In the genomic region with DNA sequence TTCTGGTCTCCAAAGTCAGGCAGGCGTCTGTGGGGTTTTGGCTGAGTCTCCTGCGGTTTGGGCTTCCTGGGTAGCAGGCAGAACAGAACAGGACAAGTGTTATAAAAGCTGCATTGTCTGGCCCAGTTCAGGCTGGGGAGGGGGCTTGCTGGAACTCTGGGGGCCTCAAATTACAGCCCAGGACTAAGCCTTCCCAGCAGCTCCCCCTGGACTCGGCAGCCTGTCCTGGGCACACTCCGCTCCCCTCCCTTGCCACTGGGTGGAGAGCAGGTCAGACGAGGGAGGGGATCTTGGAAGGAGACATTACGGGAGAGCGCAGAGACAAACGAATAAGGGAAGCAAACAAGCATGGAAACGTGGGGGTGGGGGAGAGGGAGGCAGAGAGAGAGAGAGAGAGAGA, we compare ENCODE assay signal across 9 mouse cellular contexts. TPM values are rescaled to one million over a fixed set of nuclear protein-coding genes. Genes with fewer than 3 reads are reported as not detected.
DNase-seq lines count a peak whose midpoint lies in the region; ATAC-seq lines count a peak whose summit lies in the region.
"Had no signal": no experiment of that assay in that cellular context is flagged by ENCODE, and none has a peak within 500 bp of the region (broad histone marks: within the 10 kb centered on the region; RNA-seq: fewer than 3 reads in every experiment).

No protein-coding gene starts in this region.

- peaks cover 51% of the 10 kb centered on the region for H3K4me1 ChIP-seq in lung, embryonic 15.5 days
- H3K4me1 ChIP-seq in forebrain, embryonic 14.5 days (ENCODE audit: control insufficient read depth, insufficient read depth, low read length): peaks cover 2% of the 10 kb centered on the region; the same call in 1 of the 2 replicates
- peaks cover 62% of the 10 kb centered on the region for H3K4me1 ChIP-seq in limb, embryonic 10.5 days
- peaks cover 25% of the 10 kb centered on the region; the same call in 1 of the 2 replicates for H3K4me1 ChIP-seq in stomach, embryonic 14.5 days (ENCODE audit: control insufficient read depth, insufficient read depth, low read length)

- peak overlapping the region; percentile 67; the same call in 1 of the 2 replicates for H3K9ac ChIP-seq in lung, embryonic 15.5 days
- no peak overlapping the region for H3K9ac ChIP-seq in forebrain, embryonic 14.5 days (ENCODE audit: low read length)
- 0 out of 2 replicates have a peak overlapping the region, but pooled peaks have one; percentile 73 for H3K9ac ChIP-seq in stomach, embryonic 14.5 days (replicated peaks; ENCODE audit: low read depth, low read length)

- H3K4me3 ChIP-seq in lung, embryonic 15.5 days: peak overlapping the region; percentile 76
- no peak overlapping the region for H3K4me3 ChIP-seq in forebrain, embryonic 14.5 days (ENCODE audit: low read depth, low read length)
- peak overlapping the region; percentile 71 for H3K4me3 ChIP-seq in limb, embryonic 10.5 days
- H3K4me3 ChIP-seq in stomach, embryonic 14.5 days (ENCODE audit: low read depth, low read length): peak overlapping the region; percentile 85

- no peak for DNase-seq in lung, postnatal 25 days (ENCODE audit: low spot score)
- no peak for DNase-seq in forebrain, embryonic 14.5 days (ENCODE audit: low spot score)
- peak; percentile 67 for DNase-seq in limb, embryonic 10.5 days (ENCODE audit: low spot score)
- DNase-seq in gastrocnemius, postnatal 14 days: no peak
- DNase-seq: thymus, adult 18-20 months had no signal

- H3K36me3 ChIP-seq in lung, embryonic 15.5 days: peaks cover 26% of the 10 kb centered on the region
- no peaks in the 10 kb centered on the region for H3K36me3 ChIP-seq in forebrain, embryonic 14.5 days (ENCODE audit: control insufficient read depth, insufficient read depth, low read length)
- peaks cover 38% of the 10 kb centered on the region for H3K36me3 ChIP-seq in limb, embryonic 10.5 days
- peaks cover 7% of the 10 kb centered on the region for H3K36me3 ChIP-seq in stomach, embryonic 14.5 days (ENCODE audit: control insufficient read depth, insufficient read depth, low read length)

- peak overlapping the region; percentile 94 for H3K27ac ChIP-seq in lung, embryonic 15.5 days
- no peak overlapping the region for H3K27ac ChIP-seq in forebrain, embryonic 14.5 days (ENCODE audit: low read depth, low read length)
- peak overlapping the region; percentile 90 for H3K27ac ChIP-seq in limb, embryonic 10.5 days
- H3K27ac ChIP-seq in stomach, embryonic 14.5 days (ENCODE audit: low read length): no peak overlapping the region

- no peak for ATAC-seq in lung, embryonic 15.5 days (ENCODE audit: borderline replicate concordance, extremely low read depth, low FRiP score, low TSS enrichment)
- ATAC-seq in forebrain, embryonic 14.5 days: no peak
- no peak for ATAC-seq in stomach, embryonic 14.5 days (ENCODE audit: insufficient number of reproducible peaks, insufficient read depth, low FRiP score, low read depth)
- no peak for ATAC-seq in erythroblast, adult 5-6 weeks (replicated peaks; ENCODE audit: low FRiP score, poor library complexity, severe bottlenecking)
- ATAC-seq: Patski had no signal

- H3K9me3 ChIP-seq in lung, embryonic 15.5 days: no peaks in the 10 kb centered on the region
- no peaks in the 10 kb centered on the region for H3K9me3 ChIP-seq in forebrain, embryonic 14.5 days (replicated peaks; ENCODE audit: control insufficient read depth, low read length)
- H3K9me3 ChIP-seq in limb, embryonic 10.5 days (replicated peaks): no peaks in the 10 kb centered on the region
- no peaks in the 10 kb centered on the region for H3K9me3 ChIP-seq in stomach, embryonic 14.5 days (ENCODE audit: control insufficient read depth, low read depth, low read length)

- no peaks in the 10 kb centered on the region for H3K27me3 ChIP-seq in lung, embryonic 15.5 days
- peaks cover 33% of the 10 kb centered on the region for H3K27me3 ChIP-seq in forebrain, embryonic 14.5 days (replicated peaks; ENCODE audit: control insufficient read depth, insufficient read depth, low read length)
- peaks cover 27% of the 10 kb centered on the region for H3K27me3 ChIP-seq in limb, embryonic 10.5 days (ENCODE audit: low read depth, poor library complexity, severe bottlenecking)
- H3K27me3 ChIP-seq in stomach, embryonic 14.5 days (ENCODE audit: control insufficient read depth, insufficient read depth, low read length): no peaks in the 10 kb centered on the region

- WGBS in lung, embryonic 15.5 days: 9% methylated on average over 9 of the region's 9 CpGs
- 7% methylated on average over 9 of the region's 9 CpGs for WGBS in forebrain, embryonic 14.5 days
- WGBS in limb, embryonic 10.5 days: 12% methylated on average over 9 of the region's 9 CpGs
- WGBS in stomach, embryonic 14.5 days: 14% methylated on average over 9 of the region's 9 CpGs

- intact Hi-C loops in gastrocnemius, postnatal 14 days (cut with DNase I; ENCODE audit: low total_unique reads): no loop called here

- H3K4me2 ChIP-seq in lung, embryonic 15.5 days: peak overlapping the region; percentile 88
- 0 out of 2 replicates have a peak overlapping the region, but pooled peaks have one; percentile 97 for H3K4me2 ChIP-seq in forebrain, embryonic 14.5 days (ENCODE audit: low read length)
- H3K4me2 ChIP-seq in stomach, embryonic 14.5 days (replicated peaks; ENCODE audit: low read depth, low read length): peak overlapping the region; percentile 71

RNA-seq across cellular contexts. Expression of gene Mdfi, which starts 3.3 kb away (rescaled TPM):
- polyA plus RNA-seq in lung, embryonic 15.5 days (2015; fragmentation: Nextera tagmentation; extraction: Ambion mirVana): 19.3 and 20.6 TPM in 2 replicates
- polyA plus RNA-seq in forebrain, embryonic 14.5 days (2014; fragmentation: Nextera tagmentation; extraction: Ambion mirVana): 10.4 and 12.4 TPM in 2 replicates
- polyA plus RNA-seq in limb, embryonic 10.5 days (2016; fragmentation: Nextera tagmentation; extraction: Ambion mirVana): 18.9 and 21.6 TPM in 2 replicates
- polyA plus RNA-seq in stomach, embryonic 14.5 days (2014; fragmentation: Nextera tagmentation; extraction: Ambion mirVana): 31.8 and 32.0 TPM in 2 replicates
- total RNA-seq in gastrocnemius, postnatal 14 days (2021): 1 to 10 TPM; 2.4 to 3.5 TPM
- not detected in 2 replicates for total RNA-seq in erythroblast, adult 5-6 weeks (2015; ENCODE audit: low replicate concordance)
- not detected in 2 replicates for total RNA-seq in erythroblast, adult 5-6 weeks (2017; ENCODE audit: low replicate concordance)
- polyA plus RNA-seq: Patski had no signal

Comparison
In these comparisons a context has a peak if more than half of its experiments do, and no peak if none do; other contexts are left out.
1. H3K27ac ChIP-seq: peak in lung, embryonic 15.5 days (single experiment) and limb, embryonic 10.5 days (single experiment); none in forebrain, embryonic 14.5 days (single experiment) and stomach, embryonic 14.5 days (single experiment).
2. Peak in every context shown above with its lines, with median percentiles within 50 percentile points of each other: H3K4me2 ChIP-seq.